Mouse (Mus musculus): ENCODE measurements at regions not wholly inside any gene's neighbourhood (a gene's known extent, or its start where the extent isn't known, plus 50 kb on each side); places are given as distances from the start of the nearest gene placed in this dataset.

GRCm38 (mm10) chr12:11020571-11021545 lies 130.0 kb downstream of the Kcns3 start:
- TF ChIP-seq CTCF (conservative IDR thresholded peaks at IDR 0.05; ENCODE audit: low read length) (no peak), NANOG (IDR thresholded peaks at IDR 0.05; ENCODE audit: borderline replicate concordance, low read length) (no peak), POU5F1 (IDR thresholded peaks at IDR 0.05; ENCODE audit: borderline replicate concordance, low read length) (no peak)

Data from E14TG2a.4 (cell line).